Mouse (Mus musculus) ES-CJ7 (cell line): ENCODE measurements around the gene Krt73.

Source experiments
- DNase-seq: peaks from one replicate; pipeline ENCODE4 v3.0.0; 2011; ENCODE audit warnings: low read depth, low spot score

Krt73 gene

DNA sequence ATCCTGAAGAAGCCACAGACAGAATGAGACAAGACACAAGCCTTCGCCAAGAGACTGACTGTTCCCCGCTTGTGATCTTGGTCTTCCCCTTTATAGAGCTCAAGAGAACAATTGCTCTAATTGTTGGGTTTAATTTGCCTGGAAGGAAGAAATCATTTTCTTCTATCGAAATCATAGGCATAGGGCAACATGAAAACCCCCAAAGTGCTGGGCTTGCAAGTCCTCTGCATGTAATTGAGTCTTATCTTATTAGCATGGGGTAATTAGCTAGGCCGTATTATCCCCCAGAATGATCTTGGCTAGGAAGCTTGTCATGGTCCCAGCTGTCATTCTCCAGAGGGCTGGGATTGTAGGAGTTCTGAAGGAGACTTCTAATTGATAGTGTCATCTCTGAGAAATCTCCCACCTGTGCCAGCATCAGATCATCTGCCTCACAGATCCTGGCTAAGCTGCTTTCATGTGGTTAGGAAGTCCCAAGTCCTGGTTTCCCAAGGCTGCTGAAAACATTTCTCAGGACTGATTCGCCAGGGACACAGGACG, at the start of gene Krt73:
Gene Krt73, minus strand, starts transcription at position 51 of the 540 bp plus-strand sequence.
- DNase-seq: no peak

DNA sequence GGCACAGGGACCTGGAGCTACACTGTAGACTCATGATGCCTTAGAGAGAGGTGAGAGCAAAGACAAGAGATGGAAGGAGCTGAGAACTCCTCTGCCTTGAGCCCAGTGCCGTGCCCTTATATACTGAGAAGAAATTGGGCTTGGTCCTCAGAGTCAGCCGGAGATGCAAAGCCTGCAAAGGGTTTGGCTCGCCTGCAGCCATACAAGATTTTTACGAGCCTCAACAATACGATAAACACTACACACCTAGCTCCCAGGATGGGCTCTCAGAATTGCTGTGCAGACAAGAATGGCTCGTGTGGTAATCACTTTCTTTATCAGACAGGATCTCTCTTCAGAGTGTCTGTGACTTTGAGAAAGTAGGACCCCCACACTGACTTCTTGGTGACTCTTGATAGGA, 48.5 kb upstream of the Krt73 start, which contains the start of gene Krt1:
Gene Krt1, minus strand, starts transcription at position 101 of the 400 bp plus-strand sequence.
- no peak for DNase-seq

DNA sequence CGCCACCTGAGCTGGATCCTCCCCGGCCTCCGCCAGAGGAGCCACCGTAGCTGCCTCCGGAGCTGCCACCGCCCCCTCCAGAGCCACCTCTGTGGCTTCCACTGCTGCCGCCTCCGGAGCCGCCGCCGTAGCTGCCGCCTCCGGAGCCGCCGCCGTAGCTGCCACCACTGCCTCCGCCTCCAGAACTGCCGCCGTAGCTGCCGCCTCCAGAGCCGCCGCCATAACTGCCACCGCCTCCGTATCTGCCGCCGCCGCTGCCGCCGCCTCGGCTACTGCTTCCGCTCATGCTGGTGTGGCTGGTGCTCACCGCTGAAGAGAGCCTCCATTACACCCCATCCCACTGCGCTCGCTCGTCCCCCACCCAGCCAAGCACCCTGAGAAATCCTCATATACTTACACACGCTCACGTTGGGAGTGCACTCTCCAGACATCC, 43.8 kb upstream of the Krt73 start:
- peak; percentile 6 for DNase-seq

DNA sequence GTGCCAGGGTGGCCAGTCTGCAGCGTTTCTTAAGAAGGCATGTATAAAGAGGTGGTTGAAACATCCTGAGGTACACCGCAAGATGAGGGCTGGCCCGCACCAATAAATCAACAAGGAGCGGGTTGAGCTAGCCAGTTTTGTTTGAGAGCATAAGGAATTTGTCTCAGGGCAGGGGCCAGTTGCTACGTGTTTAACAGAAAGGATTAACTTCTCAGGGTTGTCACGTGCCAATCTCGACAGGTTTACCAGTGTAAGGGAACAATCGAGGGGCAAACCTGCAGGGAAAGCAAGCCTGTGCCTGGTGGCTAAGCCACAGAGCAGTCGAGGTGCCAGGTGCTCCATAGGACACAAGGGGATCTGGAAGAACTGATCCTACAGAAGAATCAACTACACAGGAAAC, 41.0 kb upstream of the Krt73 start:
- no peak for DNase-seq

DNA sequence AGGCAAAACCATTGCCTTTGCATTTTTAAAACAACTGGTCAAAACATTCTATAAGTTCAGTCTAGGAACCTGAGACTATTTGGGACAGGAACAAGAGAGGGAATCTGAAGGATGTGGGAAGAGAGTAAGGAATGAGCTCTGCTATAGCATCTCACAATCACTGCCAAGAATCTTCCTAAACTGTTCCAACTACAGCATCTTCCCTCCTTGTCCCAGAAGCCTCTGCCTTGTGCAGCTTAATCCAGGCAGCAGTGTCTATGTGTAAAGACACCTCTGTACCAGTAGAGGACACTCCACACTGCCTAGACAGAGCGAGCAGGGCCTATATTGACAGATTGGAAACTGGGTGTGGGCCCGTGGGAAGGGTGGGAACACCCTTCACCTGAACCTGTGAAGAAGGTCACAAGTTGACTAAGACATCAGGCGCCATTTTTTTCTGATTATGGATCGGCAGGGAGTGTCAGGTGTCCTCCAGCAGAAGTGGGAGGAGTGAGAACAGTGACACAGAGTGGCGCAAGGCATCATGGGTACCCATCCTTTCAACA, 32.7 kb upstream of the Krt73 start:
- DNase-seq: peak; percentile 72

DNA sequence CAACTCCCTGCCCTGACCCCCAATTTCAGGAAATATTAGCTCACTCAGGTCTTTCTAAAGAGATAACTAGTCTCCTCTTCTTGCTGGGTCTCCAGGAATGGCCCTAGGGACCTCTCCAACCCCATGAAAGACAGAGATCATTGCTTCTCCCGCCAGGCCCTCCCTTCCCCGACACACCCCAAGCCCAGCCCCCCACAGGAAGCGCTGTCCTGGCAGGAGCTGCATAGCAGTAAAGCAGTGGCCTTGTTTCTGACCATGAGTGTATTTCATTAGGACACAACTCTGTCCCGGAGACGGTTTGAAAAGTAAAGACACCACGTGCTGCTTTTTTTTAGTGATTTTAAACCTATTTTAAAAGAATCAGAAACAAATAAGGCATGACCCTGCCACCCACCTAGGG, 31.0 kb upstream of the Krt73 start:
- no peak for DNase-seq

DNA sequence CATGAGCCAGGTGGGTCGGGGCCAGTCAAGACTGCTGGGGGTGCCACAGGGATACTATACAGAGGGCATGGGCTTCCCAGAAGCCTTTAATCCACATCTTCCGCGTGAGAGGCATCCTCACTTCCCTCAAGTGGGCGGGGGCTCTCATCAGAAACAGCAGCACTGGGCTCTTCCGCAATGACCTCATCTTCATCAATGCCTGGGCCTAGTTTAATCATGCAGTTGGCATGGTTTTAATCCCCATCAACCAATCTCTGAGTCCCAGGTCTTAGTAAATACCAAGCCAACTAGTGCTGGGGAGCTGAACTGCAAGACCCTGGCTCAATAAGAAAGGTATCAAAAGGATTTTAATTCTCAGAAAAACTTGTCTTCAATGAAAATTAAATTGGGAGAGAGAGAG, 27.3 kb upstream of the Krt73 start:
- DNase-seq: no peak

DNA sequence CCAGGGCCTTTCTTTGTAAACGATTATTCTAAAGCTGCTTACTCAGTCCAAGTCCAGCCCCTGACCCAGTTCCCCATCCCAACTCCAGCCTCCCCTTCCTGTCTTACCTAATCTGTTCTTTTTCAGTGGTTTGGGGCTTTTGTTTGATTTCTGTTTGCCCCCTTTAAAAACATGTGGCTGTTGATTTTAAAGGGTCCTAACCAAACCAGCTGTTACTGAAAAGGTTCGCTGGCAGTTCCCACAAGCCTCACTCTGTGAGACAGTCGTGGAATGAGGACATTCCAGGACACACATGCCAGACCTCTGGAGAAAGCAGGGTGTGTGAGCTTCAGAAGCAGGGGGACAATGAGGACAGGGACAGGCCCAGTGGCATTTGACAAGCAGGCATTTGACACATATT, 19.6 kb upstream of the Krt73 start:
- DNase-seq: no peak

DNA sequence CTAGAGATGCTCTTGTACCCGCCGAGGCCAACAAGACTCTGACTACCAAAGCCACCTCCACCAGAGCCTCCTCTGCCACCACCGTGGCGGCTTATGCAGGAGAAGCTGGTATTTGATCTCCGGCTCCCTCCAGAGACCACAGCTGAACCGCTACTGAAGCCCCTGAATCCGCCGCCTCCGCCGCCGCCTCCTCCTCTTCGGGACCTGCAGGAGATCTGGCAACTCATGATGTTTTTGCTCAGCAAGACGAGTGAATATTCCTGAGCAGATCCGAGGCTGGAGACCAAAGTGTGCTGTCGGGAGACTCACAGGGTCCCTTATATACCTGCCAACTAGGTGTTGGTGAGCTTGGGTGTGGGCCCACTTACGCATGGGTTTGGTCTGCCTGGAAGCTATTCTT, 15.7 kb upstream of the Krt73 start, which contains the start of gene Krt2:
Gene Krt2, minus strand, starts transcription at position 295 of the 400 bp plus-strand sequence.
- DNase-seq: peak; percentile 14

DNA sequence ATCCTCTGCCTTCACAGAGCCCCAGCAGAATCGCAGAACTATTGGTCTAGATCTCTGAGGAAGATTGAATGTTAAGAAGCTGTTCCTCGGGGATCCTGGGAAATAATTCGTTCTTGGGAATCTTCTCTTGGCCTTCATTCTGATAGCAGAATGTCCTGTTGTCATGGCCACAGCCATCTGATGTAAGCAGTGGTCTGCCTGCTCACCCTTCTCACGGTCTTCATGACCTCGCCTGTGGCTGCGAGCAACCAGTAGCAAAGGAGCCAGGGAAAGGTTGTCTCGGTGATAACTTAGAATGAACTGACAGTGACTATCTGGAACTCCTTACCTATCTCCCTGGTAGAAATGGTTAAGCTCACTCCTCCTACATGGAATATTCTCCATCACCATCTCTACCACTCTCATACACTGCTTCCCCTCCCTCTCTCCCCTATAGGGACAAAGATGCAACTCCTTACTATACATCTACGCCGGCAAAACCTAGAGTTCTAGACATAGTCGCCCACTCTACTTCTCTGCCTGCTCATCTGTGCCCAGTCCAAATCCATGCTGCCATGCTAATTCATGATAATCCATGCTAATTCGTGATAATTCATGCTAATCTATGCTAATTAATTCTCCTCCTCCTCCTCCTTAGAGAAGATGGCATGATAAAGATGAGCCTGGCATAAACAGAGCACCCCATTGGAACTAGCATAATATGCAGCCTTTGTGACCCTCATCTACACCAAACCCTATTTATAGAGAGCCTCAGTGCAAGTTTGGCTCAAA, 1.1 kb upstream of the Krt73 start:
- no peak for DNase-seq

DNA sequence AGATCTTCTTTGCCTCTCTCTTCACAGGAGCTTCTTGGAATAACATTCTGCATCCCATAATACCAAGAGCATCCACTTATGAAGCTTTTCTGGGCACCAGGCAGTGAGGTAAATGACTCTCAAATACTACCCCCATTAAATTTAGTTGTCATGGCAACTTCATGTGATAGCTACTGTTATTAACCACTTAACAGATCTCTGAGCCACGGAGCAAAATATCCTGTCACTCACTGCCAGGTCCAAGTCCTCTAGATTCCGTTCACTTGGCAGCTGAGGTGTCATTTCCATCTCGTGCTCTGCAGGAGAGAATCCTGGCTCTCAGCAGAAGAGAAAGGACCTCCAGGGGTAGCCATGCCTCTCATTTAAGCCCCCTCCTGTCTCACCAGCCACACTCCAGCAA, 11.3 kb downstream of the Krt73 start:
- no peak for DNase-seq

DNA sequence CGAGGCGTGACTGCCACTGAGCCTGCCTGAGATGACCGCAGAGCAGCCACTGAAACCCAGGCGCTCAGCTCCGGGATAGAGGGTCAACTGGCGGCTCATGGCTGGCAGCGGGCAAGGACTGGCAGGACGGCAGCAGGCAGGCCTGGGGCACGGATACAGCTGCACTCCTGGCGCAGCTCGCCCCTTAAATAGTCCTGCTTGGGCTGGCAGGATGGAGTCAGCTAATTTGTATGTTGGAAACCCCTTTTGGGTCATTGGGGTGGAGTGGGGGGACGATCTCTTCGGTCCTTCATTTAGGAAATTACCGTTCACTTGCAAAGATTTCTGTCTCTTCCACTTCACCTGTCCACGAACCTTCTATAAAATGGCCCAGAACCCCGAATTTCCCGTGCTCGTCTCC, 15.8 kb downstream of the Krt73 start, which contains the start of gene Krt72:
Gene Krt72, minus strand, starts transcription at position 101 of the 400 bp plus-strand sequence.
- DNase-seq: no peak

DNA sequence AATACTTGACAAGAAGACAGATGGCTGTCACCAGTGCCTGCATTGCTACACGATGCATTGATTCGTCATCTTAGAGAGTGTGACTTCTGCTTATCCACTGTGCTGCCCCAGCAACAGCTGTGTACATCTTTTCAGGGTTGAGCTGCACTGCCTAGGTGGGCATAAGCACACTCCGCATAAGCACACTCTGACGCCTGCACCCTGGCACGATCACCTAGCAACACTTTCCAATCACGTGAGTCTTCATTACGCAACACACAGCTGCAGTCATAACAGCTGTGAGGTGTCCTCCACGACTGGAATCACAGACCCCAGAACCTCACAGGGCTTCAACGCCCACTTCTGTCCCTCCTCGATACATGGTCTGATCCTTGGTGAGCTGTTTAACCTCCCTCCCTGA, 28.7 kb downstream of the Krt73 start:
- no peak for DNase-seq

DNA sequence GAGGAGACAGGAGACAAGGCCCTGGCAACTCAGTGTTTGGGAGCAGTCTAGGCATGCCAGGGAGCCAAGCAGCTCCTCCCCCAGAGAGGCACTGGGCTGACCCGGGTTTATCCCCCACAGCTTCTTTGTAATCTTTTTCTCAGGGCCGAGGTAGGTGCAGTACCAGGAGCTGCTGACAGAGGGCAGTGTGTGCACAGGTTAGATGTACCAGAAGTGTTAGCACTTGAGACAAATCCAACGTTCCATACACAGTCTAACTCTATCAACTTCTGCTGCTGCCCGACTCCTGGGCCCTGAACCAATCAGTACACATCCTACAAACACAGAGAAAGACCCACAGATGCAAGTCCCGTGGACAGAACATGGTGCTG, 29.4 kb downstream of the Krt73 start:
- peak; percentile 89 for DNase-seq

DNA sequence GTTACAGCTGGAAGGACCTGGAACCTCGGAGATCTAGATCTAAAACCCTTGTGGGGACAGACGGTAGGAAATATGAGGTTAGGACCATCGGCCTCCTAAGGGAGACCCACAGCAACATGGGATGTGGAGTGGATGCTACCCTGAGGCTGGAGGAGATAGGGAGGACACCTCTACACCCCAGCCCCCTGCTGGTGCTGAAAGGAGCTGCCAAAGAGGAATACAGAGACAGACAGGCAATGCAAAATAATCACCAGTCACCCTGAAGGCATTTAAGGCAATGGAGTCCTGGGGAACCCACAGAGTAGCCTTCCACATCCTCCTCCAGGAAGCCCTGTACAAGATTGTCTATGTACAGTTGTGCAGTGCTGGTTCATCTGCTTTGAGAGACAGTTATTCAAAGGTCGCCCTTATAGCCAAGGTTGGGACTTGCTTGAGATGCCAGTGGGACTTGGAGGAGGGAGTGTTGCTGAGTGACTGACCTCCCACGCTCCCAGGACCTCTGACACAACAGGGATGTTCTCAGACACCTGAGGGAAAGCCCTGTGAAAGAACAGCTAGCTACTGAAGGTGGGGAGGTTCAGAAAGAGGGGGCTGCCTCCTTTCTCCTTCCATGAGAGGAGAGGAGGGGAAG, 30.0 kb downstream of the Krt73 start:
- DNase-seq: peak; percentile 43

DNA sequence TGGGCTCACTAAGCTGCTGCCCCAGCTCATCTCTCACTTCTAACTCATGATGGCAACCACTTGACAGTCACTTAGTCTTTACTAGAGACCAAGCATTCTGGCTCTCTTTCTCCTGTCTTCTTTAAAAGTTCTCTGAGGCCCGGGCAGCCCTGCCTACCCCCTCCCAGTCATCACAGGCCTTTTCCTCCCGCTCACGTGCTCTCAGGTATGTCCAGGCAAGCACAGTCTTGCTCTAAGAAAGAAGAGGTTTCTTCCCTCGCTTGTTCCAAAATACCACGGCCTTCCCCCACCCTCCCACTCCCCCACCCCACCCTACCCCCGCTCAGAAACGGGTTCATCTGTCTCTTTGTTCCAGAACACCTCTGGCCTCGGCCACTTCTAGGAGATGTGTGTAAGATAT, 31.9 kb downstream of the Krt73 start:
- no peak for DNase-seq
